Mouse (Mus musculus): ENCODE results near the gene Rrn3.
"Not testable (repeated sequence)": the region's sequence is repeated elsewhere in the genome, so short reads cannot be mapped to it uniquely, and the experiment has no call there.

Gene Rrn3

DNA sequence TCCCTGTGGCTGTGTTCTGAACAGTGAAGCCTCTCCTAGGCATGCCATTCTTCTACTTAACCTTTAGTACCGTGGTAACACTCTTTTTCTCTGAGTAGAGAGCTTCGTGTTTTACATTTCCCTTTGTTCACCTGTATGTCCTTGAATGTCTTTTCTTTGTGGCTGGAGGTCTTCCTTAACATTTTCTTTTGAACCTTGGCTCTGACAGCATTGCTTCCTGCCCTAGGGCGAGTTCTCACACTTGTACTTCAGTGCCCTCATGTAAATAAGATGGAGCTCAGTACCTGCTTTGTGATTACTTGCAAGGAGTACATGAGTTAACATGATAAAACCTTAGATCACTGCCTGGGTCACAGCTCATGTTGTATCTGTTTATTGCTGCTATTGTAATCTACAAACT is 5.4 kb downstream of the Rrn3 start:
- DNase-seq (ENCODE audit: low read depth), result no peak

DNA sequence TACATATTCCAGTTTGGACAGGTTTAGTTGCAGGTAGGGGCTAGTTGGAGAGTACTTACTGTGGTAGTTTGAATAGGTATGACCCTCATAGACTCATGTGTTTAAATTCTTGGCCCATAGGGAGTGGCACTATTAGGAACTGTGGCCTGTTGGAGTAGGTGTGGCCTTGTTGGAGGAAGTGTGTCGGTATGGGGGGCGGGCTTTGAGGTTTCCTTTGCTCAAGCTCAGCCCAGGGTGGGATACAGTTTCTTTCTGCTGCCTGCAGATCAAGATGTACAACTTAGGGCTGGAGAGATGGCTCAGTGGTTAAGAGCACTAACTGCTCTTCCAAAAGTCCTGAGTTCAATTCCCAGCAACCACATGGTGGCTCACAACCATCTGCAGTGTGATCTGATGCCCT is 12.9 kb downstream of the Rrn3 start:
- DNase-seq (ENCODE audit: low read depth), result not testable (repeated sequence)

DNA sequence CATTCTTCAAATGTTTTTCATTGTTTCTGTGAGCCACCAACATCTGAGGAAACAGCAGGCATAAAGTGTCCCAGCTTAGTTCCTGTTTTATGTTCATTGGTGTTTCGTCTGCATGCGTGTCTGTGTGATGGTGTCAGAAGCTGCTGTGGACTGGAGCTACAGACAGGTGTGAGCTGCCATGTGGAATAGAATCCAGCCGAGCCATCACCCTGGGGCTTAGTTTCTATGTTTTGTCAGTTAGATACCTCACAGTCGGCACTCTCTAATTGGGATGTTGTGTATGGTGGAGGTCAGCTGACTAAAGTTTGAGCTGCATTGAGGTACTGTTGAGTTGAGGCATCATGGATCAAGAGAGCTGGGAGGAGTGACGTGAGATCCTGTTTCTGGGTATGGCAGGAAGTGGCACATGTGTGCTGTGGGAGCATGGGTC is 16.3 kb downstream of the Rrn3 start:
- DNase-seq (ENCODE audit: low read depth), result no peak

DNA sequence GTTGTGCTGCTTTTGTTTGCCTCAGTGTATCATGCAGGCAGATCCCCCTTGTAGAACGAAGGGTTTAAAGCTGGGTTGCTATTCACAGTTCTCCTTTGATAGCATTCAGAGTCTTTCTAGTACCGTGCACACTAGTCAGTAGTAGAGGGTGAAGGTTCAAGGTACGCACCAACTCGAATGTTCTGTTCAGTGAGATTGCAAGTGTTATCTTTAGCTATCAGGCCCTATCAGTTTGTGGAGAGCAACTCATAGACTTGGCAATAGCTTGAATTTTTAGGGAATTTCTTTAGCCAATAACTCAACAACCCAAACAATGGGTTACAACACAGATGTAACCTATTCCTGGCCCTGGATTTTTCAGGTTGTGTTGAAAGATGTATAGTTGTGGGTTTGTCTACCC is 20.7 kb downstream of the Rrn3 start:
- DNase-seq (ENCODE audit: low read depth), result no peak

DNA sequence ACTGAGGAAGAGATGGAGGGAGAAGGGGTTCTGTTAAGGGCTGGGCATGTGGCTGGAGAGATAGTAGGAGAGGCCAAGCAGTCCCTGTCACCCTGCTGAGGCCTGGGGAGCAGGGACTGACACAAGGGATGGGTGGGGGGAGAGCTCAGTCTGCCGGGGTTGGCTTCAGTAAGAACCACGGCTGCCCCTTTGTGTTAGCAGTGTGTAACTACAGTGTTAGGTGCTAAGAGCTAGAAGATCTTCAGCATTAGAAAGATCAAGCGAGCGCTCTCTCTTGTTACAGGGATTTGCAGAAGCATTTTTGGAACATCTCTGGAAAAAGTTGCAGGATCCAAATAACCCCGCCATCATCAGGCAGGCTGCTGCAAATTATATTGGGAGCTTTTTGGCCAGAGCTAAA is 24.2 kb downstream of the Rrn3 start:
- no peak for DNase-seq (ENCODE audit: low read depth)

DNA sequence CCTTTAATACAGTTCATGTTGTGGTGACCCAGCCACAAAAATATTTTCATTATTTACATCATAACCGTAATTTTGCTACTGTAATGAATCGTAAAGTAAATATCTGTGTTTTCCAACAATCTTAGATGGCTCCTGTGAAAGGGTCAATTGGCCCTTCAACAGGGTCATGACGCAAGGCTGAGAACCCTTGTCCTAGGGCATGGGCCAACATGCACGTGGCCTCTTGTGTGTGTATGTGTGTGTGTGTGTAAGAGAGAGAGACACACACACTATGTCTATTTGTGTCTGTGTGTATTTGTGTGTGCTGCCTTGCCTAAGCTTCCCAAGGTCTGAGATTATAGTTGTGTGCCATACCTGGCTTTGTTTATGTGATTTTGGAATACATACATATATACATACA is 27.1 kb downstream of the Rrn3 start:
- no peak for DNase-seq (ENCODE audit: low read depth)

DNA sequence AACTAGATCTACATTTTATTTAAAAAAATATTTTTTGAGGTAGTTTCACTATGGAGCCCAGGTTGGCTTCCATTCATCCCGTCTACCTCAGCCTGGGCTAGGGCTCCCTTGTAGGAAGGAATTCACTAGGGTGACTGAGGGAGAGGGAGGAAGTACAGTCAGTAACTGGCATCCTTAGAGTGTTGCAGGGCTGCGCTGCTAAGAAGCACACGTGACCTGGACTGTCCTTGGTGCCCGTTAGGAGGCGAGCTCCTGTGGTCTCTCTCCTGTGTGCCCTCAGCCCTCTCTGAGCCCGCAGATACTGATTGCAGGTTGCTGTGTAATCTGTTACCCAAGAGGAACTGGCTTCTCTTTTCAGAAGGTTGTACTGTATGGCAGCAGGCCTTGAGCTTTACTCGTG is 27.9 kb downstream of the Rrn3 start:
- no peak for DNase-seq (ENCODE audit: low read depth)

DNA sequence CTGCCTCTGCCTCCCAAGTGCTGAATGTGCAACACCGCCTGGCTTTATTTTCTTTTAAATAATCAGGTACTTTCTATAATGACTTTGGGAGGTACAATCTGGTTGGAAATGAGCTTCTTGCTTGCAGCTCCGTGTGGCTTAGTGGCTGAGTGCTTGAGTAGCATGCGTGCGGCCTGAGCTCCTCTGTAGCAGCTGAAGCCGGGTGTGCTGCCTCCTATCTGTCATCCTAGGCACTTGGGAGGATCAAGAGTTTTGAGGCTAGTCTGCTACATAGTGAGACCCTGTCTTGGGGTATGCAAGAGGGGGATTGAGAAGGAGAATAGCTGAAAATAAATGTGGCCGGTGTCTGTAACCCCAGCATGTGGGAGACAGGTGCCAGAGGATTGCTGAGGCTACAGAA is 31.6 kb downstream of the Rrn3 start:
- DNase-seq (ENCODE audit: low read depth), result no peak

DNA sequence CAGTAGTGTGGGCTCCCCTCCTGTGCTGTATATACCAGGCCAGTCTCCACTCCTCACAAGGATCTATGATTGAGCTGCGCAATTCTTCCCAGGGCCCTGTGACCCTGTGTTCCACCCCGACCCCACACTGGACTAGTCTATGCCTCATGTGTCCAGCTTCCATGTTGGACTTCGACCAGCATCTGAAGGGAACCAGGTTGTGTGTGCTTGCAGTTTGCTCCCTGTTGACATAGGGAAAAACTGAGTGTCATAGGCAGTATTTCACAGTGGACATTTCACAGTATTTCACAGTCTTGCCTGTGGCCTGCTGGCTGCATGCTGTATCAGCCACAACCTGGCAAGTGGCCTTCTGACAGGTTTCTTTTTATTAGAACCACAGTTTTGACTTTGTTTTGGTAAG is 32.7 kb downstream of the Rrn3 start:
- DNase-seq (ENCODE audit: low read depth), result no peak

DNA sequence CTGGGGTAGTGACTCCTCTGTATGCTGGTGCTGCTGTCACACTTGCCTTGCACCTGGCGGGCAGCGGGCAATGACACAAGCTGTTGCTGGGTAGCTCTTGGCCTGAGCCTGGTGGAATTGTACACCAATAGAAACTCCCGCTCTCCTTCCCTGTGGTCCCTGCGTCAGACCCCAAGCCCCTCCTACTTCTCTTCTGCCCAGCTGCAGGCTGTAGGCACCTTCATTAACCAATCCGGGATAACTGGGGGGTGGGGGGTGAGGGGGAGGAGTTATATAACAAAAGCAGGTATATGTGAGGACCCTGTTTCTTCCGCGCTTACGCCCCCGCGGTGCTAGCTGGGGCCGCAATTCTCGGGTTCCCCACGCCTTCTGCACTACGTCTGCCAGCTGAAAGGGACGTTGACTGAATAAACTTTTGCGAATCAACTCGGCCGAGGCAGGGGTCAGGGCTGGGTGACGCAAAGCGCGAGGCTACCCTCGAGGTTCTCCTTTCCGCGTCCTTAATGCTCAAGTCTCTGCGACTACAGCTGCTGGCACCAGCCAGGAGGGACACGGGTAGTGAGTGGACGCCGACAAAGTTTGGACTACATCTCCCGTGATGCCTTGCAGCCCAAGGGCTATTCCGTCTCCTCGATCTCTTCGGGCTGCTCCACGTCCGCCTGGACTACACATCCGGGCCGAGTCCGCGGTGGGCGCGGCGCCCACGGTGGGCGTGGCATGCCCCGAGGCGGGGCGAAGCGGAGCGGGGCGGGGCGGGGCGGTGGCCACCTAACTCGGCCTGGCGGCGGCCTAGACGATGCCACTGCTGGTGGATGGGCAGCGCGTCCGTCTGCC is 38.3 kb downstream of the Rrn3 start, which contains the start of gene Ntan1:
Gene Ntan1 (plus strand): TSS at position 286 of the 834 bp plus-strand sequence.
- peak; percentile 98 for DNase-seq (ENCODE audit: low read depth)

DNA sequence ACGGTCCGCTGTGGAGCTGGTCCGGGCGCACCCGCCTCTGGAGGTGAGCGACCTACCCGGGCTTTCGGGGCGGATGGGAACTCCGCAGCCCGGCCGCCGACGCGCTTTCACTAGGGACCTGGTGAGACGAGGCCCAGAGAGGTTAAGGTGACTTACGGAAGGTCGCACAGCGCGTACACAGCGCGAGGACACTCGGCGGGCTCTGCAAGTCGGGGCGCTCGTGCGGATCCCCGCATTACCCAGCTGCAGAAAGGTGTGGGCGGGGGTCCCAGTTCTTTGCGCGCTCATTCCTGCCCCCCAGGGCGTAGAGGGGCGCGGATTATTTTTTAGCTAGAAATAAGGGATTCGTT is 38.9 kb downstream of the Rrn3 start:
- DNase-seq (ENCODE audit: low read depth), result no peak

DNA sequence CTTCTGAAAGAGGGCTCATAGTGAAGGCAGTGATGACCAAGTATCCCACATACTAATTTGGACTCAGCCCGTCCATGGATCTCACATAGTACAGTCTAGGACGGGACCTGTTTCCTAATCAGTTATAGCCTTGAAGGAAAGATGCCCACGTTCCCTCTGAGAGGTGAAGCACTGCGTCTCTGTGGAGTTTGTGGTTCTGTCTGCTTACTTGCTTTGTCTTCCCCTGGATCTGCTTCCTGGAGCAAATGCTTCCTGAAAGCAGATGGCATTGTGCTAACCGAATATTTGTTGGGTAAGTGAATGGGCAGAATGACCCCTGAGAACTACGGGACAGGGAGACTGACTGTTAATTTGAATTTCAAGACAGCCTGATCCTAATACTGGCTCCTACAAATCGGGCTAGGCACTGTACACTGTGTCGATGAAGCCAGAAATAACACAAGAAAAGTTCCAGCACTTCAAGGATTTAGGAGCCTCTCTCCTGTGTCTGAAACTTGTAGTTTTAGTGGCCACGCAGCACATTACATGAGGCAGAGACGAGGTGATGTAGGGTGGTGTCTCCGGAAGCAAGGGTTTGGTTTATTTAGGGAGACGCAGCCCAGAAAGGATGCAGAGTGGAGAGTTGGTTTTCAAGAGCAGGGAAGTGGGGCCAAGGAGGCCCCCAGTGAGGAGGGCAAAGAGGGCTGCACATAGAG is 39.4 kb downstream of the Rrn3 start:
- peak; percentile 42 for DNase-seq (ENCODE audit: low read depth)

DNA sequence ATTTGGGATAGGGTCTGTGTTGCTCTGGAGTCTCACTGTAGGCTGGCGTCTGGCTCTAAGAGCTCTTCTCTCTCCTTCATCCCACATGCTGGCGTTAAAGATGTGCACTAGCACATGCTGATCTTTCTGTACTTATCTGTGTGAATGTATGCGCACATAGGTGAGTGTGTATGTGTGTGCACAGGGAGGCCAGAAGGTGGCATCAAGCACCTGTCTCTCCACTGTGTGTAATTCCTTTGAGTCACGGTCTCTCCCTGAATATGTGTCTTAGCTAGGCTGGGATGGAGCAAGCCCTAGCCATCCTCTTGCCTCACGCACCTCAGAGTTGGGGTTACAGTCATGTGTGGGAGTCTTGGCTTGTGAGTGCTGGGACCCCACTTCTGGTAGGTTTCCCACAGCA is 40.3 kb downstream of the Rrn3 start:
- no peak for DNase-seq (ENCODE audit: low read depth)

DNA sequence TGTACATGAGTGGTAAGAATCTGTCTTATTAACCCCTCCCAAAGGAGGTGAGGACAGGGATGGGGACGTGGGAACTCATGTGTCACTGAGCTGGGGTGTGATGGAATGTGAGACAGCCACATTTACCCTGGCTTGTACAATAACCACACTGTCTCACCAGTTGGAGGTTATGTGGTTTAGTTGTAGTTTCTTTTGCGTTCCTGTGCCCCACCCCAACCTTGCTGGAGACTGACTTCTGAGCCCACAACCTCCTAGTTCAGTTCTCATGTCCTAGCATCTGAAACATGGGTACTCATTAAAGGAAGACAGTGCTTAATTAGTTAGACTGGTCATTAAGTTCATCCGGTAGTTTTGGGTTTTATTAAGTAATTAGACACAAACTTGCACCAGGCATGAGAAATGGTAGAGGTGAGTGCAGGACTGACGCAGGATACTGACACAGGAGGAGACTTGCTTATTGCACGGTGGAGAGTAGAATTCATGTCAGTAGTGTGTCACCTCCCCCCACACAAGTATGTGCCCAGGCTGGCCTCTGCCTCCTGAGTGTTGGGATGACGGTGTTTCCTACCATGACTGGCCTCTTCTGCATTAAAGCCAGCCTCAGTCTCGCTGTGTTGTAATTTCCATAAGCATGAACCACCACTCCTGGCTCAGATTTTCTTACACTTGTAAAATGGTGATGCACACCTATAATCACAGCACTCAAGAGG is 45.4 kb downstream of the Rrn3 start:
- DNase-seq (ENCODE audit: low read depth), result peak; percentile 23

DNA sequence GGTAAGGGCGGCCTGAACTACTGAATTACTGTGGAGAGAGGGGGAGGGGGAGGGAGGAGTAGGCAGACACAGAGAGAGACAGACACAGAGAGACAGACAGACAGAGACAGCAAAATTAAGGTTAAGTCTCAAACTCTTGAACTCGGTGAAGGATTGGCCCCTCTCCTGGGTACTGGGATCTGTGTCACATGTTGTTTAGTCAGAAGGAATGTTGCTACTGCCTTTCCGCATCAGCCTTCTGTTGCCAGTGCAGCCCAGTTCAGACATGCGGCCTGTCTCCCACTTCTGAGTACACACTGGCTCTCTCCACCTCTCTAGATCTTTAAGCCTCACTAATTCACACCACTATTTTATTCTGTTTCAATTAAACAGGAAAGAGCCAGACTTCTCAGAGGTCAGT is 46.0 kb downstream of the Rrn3 start:
- DNase-seq (ENCODE audit: low read depth), result peak; percentile 38

DNA sequence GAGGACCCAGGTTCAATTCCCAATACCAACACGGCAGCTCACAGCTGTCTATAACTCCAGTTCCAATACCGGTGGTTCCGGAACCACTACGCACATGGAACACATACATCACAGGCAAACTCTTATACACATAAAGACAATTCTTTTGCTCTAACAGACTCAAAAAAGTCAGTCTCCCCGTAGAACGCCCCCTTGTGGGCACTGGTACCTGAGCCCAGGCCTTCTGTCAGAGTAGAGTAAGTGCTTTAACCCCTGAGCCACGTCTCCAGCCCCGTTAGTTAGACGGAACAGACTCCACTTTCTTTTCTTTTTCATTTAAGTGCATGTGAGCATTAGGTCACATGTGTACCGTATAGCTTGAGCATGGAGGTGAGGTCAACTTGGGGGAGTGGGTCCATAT is 49.9 kb downstream of the Rrn3 start:
- DNase-seq (ENCODE audit: low read depth), result peak; percentile 27

DNA sequence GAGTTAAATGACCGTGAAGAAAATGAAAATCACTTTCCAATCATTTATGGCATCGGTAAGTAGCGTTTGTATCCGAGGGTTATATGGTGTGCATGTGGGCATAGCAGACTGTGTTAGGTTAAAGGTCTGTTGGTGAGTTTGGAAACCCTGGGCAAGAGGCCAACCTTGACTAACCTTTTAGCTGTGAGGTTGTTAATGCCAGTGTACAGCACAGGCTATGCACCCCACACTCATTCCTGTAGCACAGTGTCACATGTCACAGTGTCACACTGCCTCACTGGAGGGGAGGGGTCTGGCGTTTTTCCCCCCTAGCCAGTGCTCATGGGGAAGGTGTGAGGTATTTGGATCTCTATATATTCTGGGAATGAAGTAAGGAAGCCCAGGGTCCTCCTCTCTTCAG is 51.1 kb downstream of the Rrn3 start:
- peak; percentile 36 for DNase-seq (ENCODE audit: low read depth)

DNA sequence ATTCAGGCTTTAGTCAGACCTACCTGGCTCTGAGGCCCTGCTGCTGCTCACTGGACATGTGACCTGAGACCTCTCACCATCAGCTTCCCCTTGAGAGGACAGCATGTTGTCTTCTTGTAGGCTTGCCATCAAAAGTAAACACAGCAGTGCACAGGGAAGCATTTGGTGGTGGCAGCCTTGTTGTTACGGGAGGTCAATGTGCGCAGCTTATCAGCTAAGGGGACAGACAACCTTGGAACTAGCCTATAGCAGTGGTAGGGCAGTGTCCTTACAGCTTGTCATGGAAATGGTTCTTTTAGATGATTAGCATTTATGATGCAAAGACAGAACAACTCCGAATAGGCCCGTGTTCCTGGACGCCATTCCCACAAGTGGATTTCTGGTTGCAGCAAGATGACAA is 53.9 kb downstream of the Rrn3 start:
- DNase-seq (ENCODE audit: low read depth), result no peak

DNA sequence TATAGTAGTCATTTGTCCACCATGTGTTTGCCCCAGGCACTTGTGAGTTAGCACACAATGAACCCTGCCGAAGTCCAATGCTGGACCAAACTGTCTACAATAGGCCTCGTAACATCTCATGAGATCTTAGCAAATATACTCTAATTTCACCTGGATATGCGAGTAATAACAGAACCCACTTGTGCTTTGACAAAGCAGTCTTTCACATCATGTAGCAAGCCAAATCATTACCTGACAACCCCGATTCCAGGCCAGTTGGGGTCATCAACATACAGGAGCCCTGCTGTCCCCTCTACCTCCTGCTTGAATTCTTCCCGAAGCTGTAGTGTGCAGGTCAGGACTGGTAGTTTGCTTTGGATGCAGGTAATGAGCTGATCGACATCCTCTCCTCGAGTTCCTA is 59.5 kb downstream of the Rrn3 start:
- DNase-seq (ENCODE audit: low read depth), result no peak

DNA sequence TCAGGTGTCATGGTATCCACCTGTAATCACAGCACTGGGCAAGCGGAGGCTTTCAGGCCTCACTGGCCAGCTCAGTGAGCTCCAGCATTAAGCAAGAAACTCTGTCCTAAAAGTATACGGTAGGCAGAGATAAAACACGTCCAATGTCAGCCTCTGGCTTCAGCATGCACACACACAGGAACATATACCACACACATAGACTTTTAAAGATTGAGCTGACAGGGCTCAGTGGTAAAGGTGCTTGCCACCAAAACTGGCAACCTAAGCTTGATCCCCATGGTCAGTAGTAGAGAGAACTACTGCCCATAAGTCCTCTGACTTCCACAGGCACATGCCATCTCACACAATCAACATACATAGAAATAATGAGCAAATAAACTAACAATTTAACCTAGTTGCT is 60.4 kb downstream of the Rrn3 start:
- DNase-seq (ENCODE audit: low read depth), result no peak

DNA sequence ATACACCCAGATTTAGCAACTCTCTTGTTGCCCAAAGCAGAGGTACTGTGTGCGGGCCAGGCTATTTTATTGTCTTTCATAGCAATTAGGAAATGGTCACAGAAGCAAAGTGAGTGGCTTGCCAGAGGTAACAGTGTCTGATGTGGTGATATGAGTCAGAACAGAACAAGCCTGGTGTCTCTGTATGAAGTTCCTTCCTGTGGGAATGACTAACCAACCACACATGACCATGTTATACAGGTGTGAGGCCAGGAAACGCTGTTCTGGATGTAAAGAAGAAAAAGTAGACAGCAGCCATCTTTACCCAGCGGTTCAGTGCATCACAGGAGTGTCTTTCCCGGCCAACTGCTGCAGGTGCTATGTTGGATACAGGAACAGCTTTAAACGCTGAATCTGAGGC is 64.5 kb downstream of the Rrn3 start:
- DNase-seq (ENCODE audit: low read depth), result no peak

DNA sequence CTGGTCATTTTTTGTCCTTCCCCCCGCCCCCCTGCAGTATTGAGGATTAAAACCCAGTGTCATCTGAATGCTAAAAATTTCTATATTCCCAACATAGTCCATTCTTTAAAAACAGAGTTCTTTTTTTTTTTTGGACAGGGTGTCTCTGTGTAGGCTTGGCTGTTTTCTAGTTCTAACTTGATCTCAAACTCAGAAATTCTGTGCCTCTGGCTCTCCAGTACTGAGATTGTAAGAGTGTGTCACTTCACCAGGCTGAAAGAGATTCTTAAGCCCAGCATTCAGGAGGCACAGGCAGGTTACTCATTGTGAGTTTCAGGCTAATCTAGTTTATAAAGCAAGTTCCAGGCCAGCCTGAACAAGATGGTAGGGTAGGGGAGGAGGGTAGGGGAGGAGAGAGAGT is 66.2 kb downstream of the Rrn3 start:
- DNase-seq (ENCODE audit: low read depth), result no peak

DNA sequence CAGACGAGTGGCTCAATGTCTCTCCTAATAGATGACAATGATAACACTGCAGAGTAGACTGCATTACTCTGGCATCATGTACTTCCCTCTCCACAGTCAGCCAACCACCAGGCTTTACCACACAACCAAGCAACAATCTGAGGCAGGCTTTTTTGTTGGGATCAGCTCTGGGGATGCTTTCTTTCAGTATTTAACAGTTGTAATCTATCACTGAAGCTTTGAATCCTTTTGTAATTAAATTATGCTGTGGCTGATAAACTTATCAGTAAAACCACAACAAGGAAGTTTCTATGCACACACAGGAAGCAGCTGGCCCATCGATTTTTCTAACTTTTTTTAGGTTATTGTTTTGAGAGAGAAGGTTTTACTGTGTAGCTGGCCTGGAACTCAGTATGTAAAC is 67.8 kb downstream of the Rrn3 start:
- DNase-seq (ENCODE audit: low read depth), result no peak

All from NIH3T3 (cell line).